15 mouse cellular contexts compared by ENCODE assay signal in the genomic region with DNA sequence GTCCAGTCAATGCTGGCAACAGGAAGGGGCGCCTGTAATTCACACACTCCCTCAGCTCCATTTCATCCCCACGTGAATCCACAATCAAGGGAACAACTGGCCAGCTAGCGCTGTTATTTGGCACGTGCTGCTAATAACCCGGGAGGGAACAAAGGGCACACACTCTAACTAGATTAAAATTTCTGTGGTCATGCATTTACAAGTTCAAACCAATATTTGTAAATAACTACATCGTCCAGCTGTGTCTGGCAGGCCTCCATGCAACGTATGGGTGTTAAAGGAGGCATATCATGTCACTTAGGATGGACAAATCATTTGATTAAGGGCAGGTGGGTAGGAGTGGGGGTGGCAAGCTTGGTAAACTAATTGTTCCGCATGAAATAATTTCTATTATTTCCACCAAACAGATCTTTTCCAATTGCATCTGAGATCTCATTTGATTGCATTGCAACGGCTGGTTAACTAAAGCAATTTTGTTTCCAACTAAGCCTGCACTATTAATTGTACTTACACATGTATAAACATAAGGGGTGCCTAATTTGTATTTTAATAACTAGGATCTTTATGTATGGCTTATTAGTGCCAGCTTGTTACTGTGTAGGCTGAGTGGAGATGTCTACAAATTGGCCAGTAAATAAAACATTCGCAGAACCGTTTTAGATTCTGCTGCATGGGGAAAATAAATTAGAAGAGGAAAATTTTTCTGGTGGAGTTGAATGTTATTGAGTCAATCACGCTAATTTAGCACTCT.
DNase-seq lines count a peak whose midpoint lies in the region; ATAC-seq lines count a peak whose summit lies in the region.
"Had no signal": no experiment of that assay in that cellular context is flagged by ENCODE, and none has a peak within 500 bp of the region (broad histone marks: within the 10 kb centered on the region; RNA-seq: fewer than 3 reads in every experiment).

No protein-coding gene starts in this region.

- H3K36me3 ChIP-seq in midbrain, embryonic 11.5 days (ENCODE audit: control insufficient read depth, insufficient read depth, low read length) = no peaks in the 10 kb centered on the region
- no peaks in the 10 kb centered on the region; the same call in 1 of the 2 replicates for H3K36me3 ChIP-seq in midbrain, embryonic 10.5 days
- H3K36me3 ChIP-seq: stomach, embryonic 15.5 days had no signal

- no peak overlapping the region for H3K4me3 ChIP-seq in midbrain, embryonic 11.5 days (ENCODE audit: low read depth, low read length)
- H3K4me3 ChIP-seq in midbrain, embryonic 10.5 days = no peak overlapping the region
- H3K4me3 ChIP-seq: stomach, embryonic 15.5 days had no signal

- no peak overlapping the region for H3K27ac ChIP-seq in midbrain, embryonic 11.5 days (ENCODE audit: low read depth, low read length)
- H3K27ac ChIP-seq in midbrain, embryonic 10.5 days (replicated peaks) = no peak overlapping the region
- H3K27ac ChIP-seq: liver, embryonic 14.5 days; stomach, embryonic 15.5 days had no signal

- peak; percentile 90 for DNase-seq in heart, adult 11 months
- DNase-seq in heart, postnatal 36 days = no peak
- DNase-seq in midbrain, embryonic 11.5 days (ENCODE audit: low spot score, missing footprints) = peak; percentile 68
- no peak for DNase-seq in midbrain, embryonic 10.5 days (ENCODE audit: low spot score)
- peak; percentile 5 for DNase-seq in hindlimb bud, embryonic 11.5 days (ENCODE audit: extremely low spot score, low read depth, low spot score)
- DNase-seq in retina, embryonic 14.5 days (ENCODE audit: low spot score) = peak; percentile 63
- no peak for DNase-seq in cerebellum, adult 9-10 months
- DNase-seq in right cerebral cortex, adult 18-20 months = no peak
- DNase-seq: cerebellum, postnatal 36 days; gastrocnemius, postnatal 14 days; kidney, adult 9 months; lung, postnatal 36 days; right cerebral cortex, postnatal 14 days had no signal

- intact Hi-C loops in heart, postnatal 36 days (cut with DNase I) = no loop called here

- H3K9me3 ChIP-seq in midbrain, embryonic 11.5 days (ENCODE audit: control insufficient read depth, low read length) = no peaks in the 10 kb centered on the region
- no peaks in the 10 kb centered on the region for H3K9me3 ChIP-seq in midbrain, embryonic 10.5 days (replicated peaks)
- H3K9me3 ChIP-seq: stomach, embryonic 15.5 days had no signal

- 0 out of 2 replicates have a peak, but pooled peaks have one; percentile 7 for ATAC-seq in midbrain, embryonic 11.5 days (ENCODE audit: low FRiP score)

- no peak overlapping the region for H3K4me2 ChIP-seq in midbrain, embryonic 11.5 days
- H3K4me2 ChIP-seq: stomach, embryonic 15.5 days had no signal

- no peaks in the 10 kb centered on the region for H3K4me1 ChIP-seq in midbrain, embryonic 11.5 days (ENCODE audit: control insufficient read depth, insufficient read depth, low read length)
- no peaks in the 10 kb centered on the region; the same call in 1 of the 2 replicates for H3K4me1 ChIP-seq in midbrain, embryonic 10.5 days
- H3K4me1 ChIP-seq: stomach, embryonic 15.5 days had no signal

- 72% methylated on average over 12 of the region's 12 CpGs for WGBS in midbrain, embryonic 11.5 days
- WGBS in midbrain, embryonic 10.5 days = 82% methylated on average over 12 of the region's 12 CpGs

- H3K27me3 ChIP-seq in midbrain, embryonic 11.5 days (ENCODE audit: control insufficient read depth, insufficient read depth, low read length) = no peaks in the 10 kb centered on the region
- no peaks in the 10 kb centered on the region for H3K27me3 ChIP-seq in midbrain, embryonic 10.5 days (ENCODE audit: low read depth, poor library complexity, severe bottlenecking)
- H3K27me3 ChIP-seq: stomach, embryonic 15.5 days had no signal

- no peak overlapping the region for H3K9ac ChIP-seq in midbrain, embryonic 11.5 days (ENCODE audit: low read length)
- H3K9ac ChIP-seq: liver, embryonic 14.5 days; stomach, embryonic 15.5 days had no signal

Comparison
In these comparisons a context has a peak if more than half of its experiments do, and no peak if none do; other contexts are left out.
1. DNase-seq: peak in heart, adult 11 months (single experiment), midbrain, embryonic 11.5 days (single experiment), hindlimb bud, embryonic 11.5 days (single experiment) and retina, embryonic 14.5 days (single experiment); none in heart, postnatal 36 days (0 of 2), midbrain, embryonic 10.5 days (single experiment), cerebellum, adult 9-10 months (single experiment) and right cerebral cortex, adult 18-20 months (single experiment).